Mouse (Mus musculus) embryo, embryonic 10 days (tissue): ENCODE data around the gene Scgb1b19.
"Not testable (repeated sequence)": the region's sequence is repeated elsewhere in the genome, so short reads cannot be mapped to it uniquely, and the experiment has no call there.

ENCODE experiments used
- DNase-seq: peaks from one replicate; pipeline ENCODE4 v3.0.0-alpha.2; 2015; ENCODE audit warnings: low spot score

The Scgb1b19 gene

DNA sequence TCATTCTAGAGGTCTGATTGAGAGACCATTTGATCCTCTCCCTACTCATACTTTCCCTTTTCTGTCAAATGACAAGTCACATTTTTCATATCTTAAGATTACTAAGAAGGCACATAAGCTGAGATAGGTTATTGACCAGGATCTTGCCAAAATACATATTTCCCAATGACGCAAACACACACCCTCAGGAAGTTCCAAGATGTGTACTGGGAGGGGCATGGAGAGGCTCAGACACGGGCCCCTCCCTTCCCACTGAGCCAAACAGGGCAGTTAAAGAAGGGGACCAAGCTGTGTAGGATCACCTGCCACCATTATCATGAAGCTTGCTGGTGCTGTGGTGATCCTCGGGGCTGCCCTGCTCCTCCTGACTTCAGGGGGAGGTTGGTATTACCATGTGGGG is at the start of gene Scgb1b19:
TSS of gene Scgb1b19 (plus strand) at position 301 of the 400 bp plus-strand sequence.
- DNase-seq, result not testable (repeated sequence)

DNA sequence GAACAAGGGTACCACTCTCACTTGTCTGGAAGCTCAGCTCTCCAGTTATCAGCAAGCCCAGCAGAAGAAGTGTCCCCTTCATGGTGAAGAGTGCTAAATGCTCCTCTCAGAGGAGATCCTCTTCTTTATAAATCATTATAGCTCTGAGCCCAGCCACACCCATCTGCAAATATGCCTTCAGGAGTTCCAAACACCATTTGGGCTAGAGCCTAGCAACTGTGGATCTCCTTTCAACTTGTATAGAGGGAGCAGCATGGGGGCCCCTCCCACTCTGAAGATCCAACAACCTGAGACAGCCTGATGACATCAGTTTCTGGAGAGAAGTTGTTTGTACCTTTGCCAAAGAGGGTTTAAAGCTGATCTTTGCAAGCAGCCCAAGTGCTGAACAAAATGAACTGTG is 6.9 kb upstream of the Scgb1b19 start, which contains the start of gene Scgb2b19:
TSS of gene Scgb2b19 (minus strand) at position 101 of the 400 bp plus-strand sequence.
- not testable (repeated sequence) for DNase-seq
